Mouse (Mus musculus): Measurements from ENCODE around the gene Grwd1. TPM values are rescaled to one million over a fixed set of nuclear protein-coding genes. Genes with fewer than 3 reads are reported as not detected.

The Grwd1 gene
- 34.7 TPM for polyA plus RNA-seq (2017; shearing (Covaris generic))

GRCm38 (mm10) chr7:45830427-45831127, at the start of gene Grwd1:
Gene Grwd1, minus strand, starts transcription at chr7:45830944.

GRCm38 (mm10) chr7:45878278-45878677, 47.5 kb upstream of the Grwd1 start, which contains the start of gene Grin2d:
Gene Grin2d, minus strand, starts transcription at chr7:45878378.

GRCm38 (mm10) chr7:45872624-45873023, 41.9 kb upstream of the Grwd1 start, which contains the start of gene Kdelr1:
Gene Kdelr1, plus strand, starts transcription at chr7:45872772.

GRCm38 (mm10) chr7:45824598-45824997, 6.1 kb downstream of the Grwd1 start, which contains the start of gene Kcnj14:
Gene Kcnj14, minus strand, starts transcription at chr7:45824782.

GRCm38 (mm10) chr7:45813787-45814779, 16.7 kb downstream of the Grwd1 start, which contains the start of gene Cyth2:
Gene Cyth2, minus strand, starts transcription at chr7:45814581.

GRCm38 (mm10) chr7:45784524-45785372, 46.0 kb downstream of the Grwd1 start, which contains the start of gene Sult2b1:
Gene Sult2b1, minus strand, starts transcription at chr7:45784669.

GRCm38 (mm10) chr7:45783511-45784091, 47.1 kb downstream of the Grwd1 start, which contains the start of gene Lmtk3:
Gene Lmtk3, plus strand, starts transcription at chr7:45783738.

Other genes starting within 250 kb of the Grwd1 start
- gene Fgf21, start 215.5 kb downstream of the Grwd1 start, polyA plus RNA-seq (2017; shearing (Covaris generic)) = not detected
- 1.2 TPM for gene Fut1, start 213.7 kb downstream of the Grwd1 start, polyA plus RNA-seq (2017; shearing (Covaris generic))
- gene Izumo1, start 209.1 kb downstream of the Grwd1 start, polyA plus RNA-seq (2017; shearing (Covaris generic)) = not detected
- not detected for gene Rasip1, start 203.5 kb downstream of the Grwd1 start, polyA plus RNA-seq (2017; shearing (Covaris generic))
- 1.1 TPM for gene Mamstr, start 191.0 kb downstream of the Grwd1 start, polyA plus RNA-seq (2017; shearing (Covaris generic))
- 0.89 TPM for gene Fut2, start 164.6 kb downstream of the Grwd1 start, polyA plus RNA-seq (2017; shearing (Covaris generic))
- not detected for gene Ntn5, start 146.9 kb downstream of the Grwd1 start, polyA plus RNA-seq (2017; shearing (Covaris generic))
- gene Sec1, start 136.5 kb downstream of the Grwd1 start, polyA plus RNA-seq (2017; shearing (Covaris generic)) = not detected
- 1.3 TPM for gene Car11, start 131.1 kb downstream of the Grwd1 start, polyA plus RNA-seq (2017; shearing (Covaris generic))
- 7.4 TPM for gene Dbp, start 125.9 kb downstream of the Grwd1 start, polyA plus RNA-seq (2017; shearing (Covaris generic))
- 1,531 TPM for gene Rpl18, start 115.5 kb downstream of the Grwd1 start, polyA plus RNA-seq (2017; shearing (Covaris generic))
- gene Sphk2, start 112.9 kb downstream of the Grwd1 start, polyA plus RNA-seq (2017; shearing (Covaris generic)) = 17.9 TPM
- 0.57 TPM for gene Fam83e, start 109.7 kb downstream of the Grwd1 start, polyA plus RNA-seq (2017; shearing (Covaris generic))
- not detected for gene Spaca4, start 105.1 kb downstream of the Grwd1 start, polyA plus RNA-seq (2017; shearing (Covaris generic))
- 0.13 TPM for gene Lmtk3, start 47.2 kb downstream of the Grwd1 start, polyA plus RNA-seq (2017; shearing (Covaris generic))
- 13.1 TPM for gene Sult2b1, start 46.3 kb downstream of the Grwd1 start, polyA plus RNA-seq (2017; shearing (Covaris generic))
- gene Cyth2, start 16.4 kb downstream of the Grwd1 start, polyA plus RNA-seq (2017; shearing (Covaris generic)) = 153 TPM
- gene Kcnj14, start 6.2 kb downstream of the Grwd1 start, polyA plus RNA-seq (2017; shearing (Covaris generic)) = 0.46 TPM
- 55.4 TPM for gene Kdelr1, start 41.8 kb upstream of the Grwd1 start, polyA plus RNA-seq (2017; shearing (Covaris generic))
- gene Grin2d, start 47.4 kb upstream of the Grwd1 start, polyA plus RNA-seq (2017; shearing (Covaris generic)) = 0.84 TPM
- not detected for gene Syngr4, start 65.8 kb upstream of the Grwd1 start, polyA plus RNA-seq (2017; shearing (Covaris generic))
- 3.7 TPM for gene Tmem143, start 66.0 kb upstream of the Grwd1 start, polyA plus RNA-seq (2017; shearing (Covaris generic))
- gene Emp3, start 90.5 kb upstream of the Grwd1 start, polyA plus RNA-seq (2017; shearing (Covaris generic)) = 436 TPM
- 1.2 TPM for gene Ccdc114, start 93.1 kb upstream of the Grwd1 start, polyA plus RNA-seq (2017; shearing (Covaris generic))
- gene Abcc6, start 199.4 kb upstream of the Grwd1 start, polyA plus RNA-seq (2017; shearing (Covaris generic)) = 0.10 TPM
- gene Nomo1, start 202.8 kb upstream of the Grwd1 start, polyA plus RNA-seq (2017; shearing (Covaris generic)) = 24.0 TPM

All from effector memory CD4-positive, alpha-beta T cell, adult 7 months (primary cell).